Mouse (Mus musculus) myocyte (in vitro differentiated cells): ENCODE measurements around the gene Mroh3.

Experiments
- CEBPB ChIP-seq: IDR thresholded peaks from 2 replicates; pipeline ENCODE4 v1.6.1; 2011; ENCODE audit warnings: mild to moderate bottlenecking, moderate library complexity; ENCODE audit not compliant: poor library complexity, insufficient read depth, severe bottlenecking
- E2F4 ChIP-seq: IDR thresholded peaks from one replicate; pipeline ENCODE4 v1.6.1; 2011; ENCODE audit warnings: mild to moderate bottlenecking, control low read depth, moderate library complexity; ENCODE audit not compliant: insufficient read depth
- MAX ChIP-seq: IDR thresholded peaks from one replicate; pipeline ENCODE4 v1.6.1; 2011; ENCODE audit warnings: low read depth, mild to moderate bottlenecking, control low read depth
- MYOD1 ChIP-seq, 3 experiments: IDR thresholded peaks; one replicate each; pipeline ENCODE4 v1.6.1; 2011; ENCODE audit warnings: control low read depth in 2 of 3, low read depth in 2 of 3, mild to moderate bottlenecking in 2 of 3, moderate library complexity in 1 of 3; ENCODE audit not compliant: insufficient read length in 2 of 3, control insufficient read depth in 1 of 3
- MYOG ChIP-seq, 3 experiments: IDR thresholded peaks; one replicate each; pipeline ENCODE4 v1.6.1; 2011; ENCODE audit warnings: control low read depth in 2 of 3, low read depth in 2 of 3, mild to moderate bottlenecking in 2 of 3; ENCODE audit not compliant: insufficient read length in 2 of 3, control insufficient read depth in 1 of 3, insufficient read depth in 1 of 3
- POLR2A ChIP-seq: IDR thresholded peaks from one replicate; pipeline ENCODE4 v1.6.1; 2011; ENCODE audit warnings: low read depth, mild to moderate bottlenecking, control low read depth, moderate library complexity; ENCODE audit not compliant: insufficient read length
- POLR2AphosphoS2 ChIP-seq: IDR thresholded peaks from one replicate; pipeline ENCODE4 v1.6.1; 2011; ENCODE audit warnings: low read depth, control low read depth; ENCODE audit not compliant: insufficient read length
- REST ChIP-seq: IDR thresholded peaks from one replicate; pipeline ENCODE4 v1.6.1; 2011; ENCODE audit warnings: mild to moderate bottlenecking, control low read depth, moderate library complexity; ENCODE audit not compliant: insufficient read depth, insufficient read length
- TCF12 ChIP-seq: IDR thresholded peaks from one replicate; pipeline ENCODE4 v1.6.1; 2011; ENCODE audit warnings: mild to moderate bottlenecking, control low read depth; ENCODE audit not compliant: poor library complexity, insufficient read depth, severe bottlenecking
- USF1 ChIP-seq: IDR thresholded peaks from one replicate; pipeline ENCODE4 v1.6.1; 2011; ENCODE audit warnings: low read depth, mild to moderate bottlenecking, control low read depth, moderate library complexity

DNA sequence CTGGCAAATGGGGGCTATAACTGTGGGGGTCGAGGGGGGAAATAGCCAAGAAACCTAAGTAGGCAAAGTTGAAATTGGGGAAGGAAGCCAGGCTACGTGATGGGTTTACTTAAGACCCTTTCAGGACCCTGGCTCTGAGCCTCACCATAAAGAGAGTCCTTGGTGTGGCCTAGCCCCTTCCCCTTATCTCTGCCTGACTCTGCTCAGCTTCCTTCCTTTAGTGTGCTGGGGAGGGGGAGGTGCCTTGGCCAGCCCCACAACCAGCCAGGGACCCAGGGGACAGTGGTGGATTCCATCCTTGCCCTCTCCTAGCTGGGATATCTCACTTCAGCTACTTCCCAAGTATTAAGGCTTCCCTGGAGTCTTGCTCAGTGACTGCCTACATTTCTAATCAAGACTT, 78.1 kb downstream of the Mroh3 start:
- no peak for TF ChIP-seq MAX
- no peak for TF ChIP-seq USF1
- no peak for TF ChIP-seq POLR2AphosphoS2
- TF ChIP-seq CEBPB = no peak
- TF ChIP-seq POLR2A = no peak
- no peak for TF ChIP-seq TCF12
- TF ChIP-seq E2F4 = no peak
- no peak for TF ChIP-seq MYOG (IDR thresholded peaks at IDR 0.05; ENCODE audit: control insufficient read depth in 1 of 3, insufficient read depth in 1 of 3, insufficient read length in 2 of 3, low read depth in 2 of 3)
- no peak for TF ChIP-seq MYOD1 (IDR thresholded peaks at IDR 0.05; ENCODE audit: control insufficient read depth in 1 of 3, insufficient read length in 2 of 3, low read depth in 2 of 3)
- no peak for TF ChIP-seq REST
